Mouse (Mus musculus) cerebellum, adult 2 months (tissue): ENCODE measurements at regions not wholly inside any gene's neighbourhood (a gene's known extent, or its start where the extent isn't known, plus 50 kb on each side); places are given as distances from the start of the nearest gene placed in this dataset.

ENCODE experiments used
- CTCF ChIP-seq: fragments of 200-500 bp; IDR thresholded peaks from 2 replicates; pipeline ENCODE4 v1.5.1; 2011; ENCODE audit warnings: low read depth, mild to moderate bottlenecking, control low read depth, low read length, moderate library complexity, borderline replicate concordance; ENCODE audit not compliant: insufficient read depth
- POLR2A ChIP-seq: fragments of 200-500 bp; IDR thresholded peaks from 2 replicates; pipeline ENCODE4 v1.6.1; 2011; ENCODE audit warnings: low read length, control low read depth, borderline replicate concordance; ENCODE audit not compliant: insufficient read depth

GRCm38 (mm10) chr2:110476591-110476990 lies 113.6 kb upstream of the Fibin start:
- TF ChIP-seq CTCF = no peak
- TF ChIP-seq POLR2A = no peak
